8 mouse cellular contexts compared by ENCODE assay signal in genomic region chr14:118551061-118551724, GRCm38 (mm10).
DNase-seq lines count a peak whose midpoint lies in the region; ATAC-seq lines count a peak whose summit lies in the region.

No protein-coding gene starts in this region.

- 34% methylated on average over 18 of the region's 18 CpGs for WGBS in kidney, embryonic 15.5 days
- 37% methylated on average over 18 of the region's 18 CpGs for WGBS in forebrain, embryonic 10.5 days
- WGBS in limb, embryonic 12.5 days = 32% methylated on average over 18 of the region's 18 CpGs
- WGBS in midbrain, embryonic 15.5 days = 15% methylated on average over 18 of the region's 18 CpGs

- H3K4me3 ChIP-seq in kidney, embryonic 15.5 days (replicated peaks) = peak overlapping the region; percentile 23
- H3K4me3 ChIP-seq in forebrain, embryonic 10.5 days = peak overlapping the region; percentile 40
- H3K4me3 ChIP-seq in limb, embryonic 12.5 days (replicated peaks) = peak overlapping the region; percentile 19
- H3K4me3 ChIP-seq in midbrain, embryonic 15.5 days = peak overlapping the region; percentile 19

- H3K9me3 ChIP-seq in kidney, embryonic 15.5 days (replicated peaks) = no peaks in the 10 kb centered on the region
- H3K9me3 ChIP-seq in forebrain, embryonic 10.5 days = no peaks in the 10 kb centered on the region; the same call in 1 of the 2 replicates
- no peaks in the 10 kb centered on the region for H3K9me3 ChIP-seq in limb, embryonic 12.5 days
- H3K9me3 ChIP-seq in midbrain, embryonic 15.5 days = no peaks in the 10 kb centered on the region

- no peaks in the 10 kb centered on the region for H3K27me3 ChIP-seq in kidney, embryonic 15.5 days
- H3K27me3 ChIP-seq in forebrain, embryonic 10.5 days (ENCODE audit: poor library complexity, severe bottlenecking) = peaks cover 78% of the 10 kb centered on the region
- H3K27me3 ChIP-seq in limb, embryonic 12.5 days = peaks cover 7% of the 10 kb centered on the region; the same call in 1 of the 2 replicates
- H3K27me3 ChIP-seq in midbrain, embryonic 15.5 days (replicated peaks) = no peaks in the 10 kb centered on the region

- intact Hi-C loops in left cerebral cortex, postnatal 36 days (cut with DNase I) = no loop called here

- ATAC-seq in kidney, embryonic 15.5 days (replicated peaks; ENCODE audit: low FRiP score) = no peak
- no peak for ATAC-seq in limb, embryonic 12.5 days (ENCODE audit: insufficient number of reproducible peaks, insufficient read depth, low FRiP score, low TSS enrichment, low read depth)
- ATAC-seq in midbrain, embryonic 15.5 days (replicated peaks) = peak; percentile 27; the same call in 1 of the 2 replicates

- no peaks in the 10 kb centered on the region for H3K36me3 ChIP-seq in kidney, embryonic 15.5 days
- H3K36me3 ChIP-seq in forebrain, embryonic 10.5 days (replicated peaks) = no peaks in the 10 kb centered on the region
- H3K36me3 ChIP-seq in limb, embryonic 12.5 days = no peaks in the 10 kb centered on the region
- H3K36me3 ChIP-seq in midbrain, embryonic 15.5 days (replicated peaks) = no peaks in the 10 kb centered on the region

- H3K9ac ChIP-seq in kidney, embryonic 15.5 days = no peak overlapping the region
- H3K9ac ChIP-seq in limb, embryonic 12.5 days (replicated peaks) = no peak overlapping the region
- H3K9ac ChIP-seq in midbrain, embryonic 15.5 days = no peak overlapping the region

- no peak overlapping the region for H3K27ac ChIP-seq in kidney, embryonic 15.5 days
- H3K27ac ChIP-seq in forebrain, embryonic 10.5 days = peak overlapping the region; percentile 81
- H3K27ac ChIP-seq in limb, embryonic 12.5 days = no peak overlapping the region
- H3K27ac ChIP-seq in midbrain, embryonic 15.5 days = 0 out of 2 replicates have a peak overlapping the region, but pooled peaks have one; percentile 17

- peaks cover 18% of the 10 kb centered on the region for H3K4me1 ChIP-seq in kidney, embryonic 15.5 days
- peaks cover 45% of the 10 kb centered on the region for H3K4me1 ChIP-seq in forebrain, embryonic 10.5 days
- peaks cover 17% of the 10 kb centered on the region for H3K4me1 ChIP-seq in limb, embryonic 12.5 days (replicated peaks)
- peaks cover 16% of the 10 kb centered on the region for H3K4me1 ChIP-seq in midbrain, embryonic 15.5 days

- H3K4me2 ChIP-seq in kidney, embryonic 15.5 days = peak overlapping the region; percentile 50
- peak overlapping the region; percentile 51 for H3K4me2 ChIP-seq in limb, embryonic 12.5 days
- peak overlapping the region; percentile 48 for H3K4me2 ChIP-seq in midbrain, embryonic 15.5 days

- DNase-seq in kidney, postnatal 25 days = no peak
- no peak for DNase-seq in forebrain, embryonic 10.5 days (ENCODE audit: extremely low spot score, low spot score)
- no peak for DNase-seq in layer of hippocampus, postnatal 36 days
- DNase-seq in left cerebral cortex, adult 9 months (ENCODE audit: low spot score in 2 of 2) = no peak
- DNase-seq in left cerebral cortex, postnatal 36 days (ENCODE audit: low spot score in 2 of 2) = no peak

Comparison
In these comparisons a context has a peak if more than half of its experiments do, and no peak if none do; other contexts are left out.
1. H3K27ac ChIP-seq: peak in forebrain, embryonic 10.5 days (single experiment) and midbrain, embryonic 15.5 days (single experiment); none in kidney, embryonic 15.5 days (single experiment) and limb, embryonic 12.5 days (single experiment).
2. Peak in every context shown above with its lines, with median percentiles within 50 percentile points of each other: H3K4me2 ChIP-seq and H3K4me3 ChIP-seq.